Mouse (Mus musculus) midbrain, postnatal 0 days (tissue): ENCODE results near the gene Taar9. TPM values are rescaled to one million over a fixed set of nuclear protein-coding genes. Genes with fewer than 3 reads are reported as not detected.
"Not testable (repeated sequence)": the region's sequence is repeated elsewhere in the genome, so short reads cannot be mapped to it uniquely, and the experiment has no call there.

Experiments used
- ATAC-seq: fragments of 200-750 bp; cut with Nextera tagmentation; 2 replicates; pipeline ENCODE4 v1.8.0; 2017; ENCODE audit warnings: moderate number of reproducible peaks, mild to moderate bottlenecking, moderate TSS enrichment, moderate library complexity; ENCODE audit not compliant: low FRiP score
- DNase-seq: peaks from one replicate; pipeline ENCODE4 v3.0.0-alpha.2; 2015; ENCODE audit warnings: low spot score
- H3K27ac ChIP-seq: fragments of 300-500 bp; sonication (generic); 2 replicates; pipeline ENCODE4 v1.5.1; 2014; ENCODE audit warnings: low read depth, mild to moderate bottlenecking, low read length, mixed read lengths
- H3K27me3 ChIP-seq: fragments of 300-500 bp; sonication (generic); 2 replicates; pipeline ENCODE4 v1.6.1; 2014; ENCODE audit warnings: low read length, control low read depth, mixed read lengths; ENCODE audit not compliant: insufficient read depth
- H3K36me3 ChIP-seq: fragments of 300-500 bp; sonication (generic); 2 replicates; pipeline ENCODE4 v1.6.1; 2014; ENCODE audit warnings: low read length, control low read depth, mixed read lengths; ENCODE audit not compliant: insufficient read depth
- H3K4me1 ChIP-seq: fragments of 300-500 bp; sonication (generic); 2 replicates; pipeline ENCODE4 v1.6.1; 2014; ENCODE audit warnings: mild to moderate bottlenecking, control low read depth, antibody characterized with exemption, low read length, mixed read lengths; ENCODE audit not compliant: insufficient read depth
- H3K4me2 ChIP-seq: fragments of 300-500 bp; sonication (generic); 2 replicates; pipeline ENCODE4 v1.6.1; 2014; ENCODE audit warnings: low read depth, mild to moderate bottlenecking, low read length, mixed read lengths; ENCODE audit not compliant: poor library complexity, severe bottlenecking
- H3K4me3 ChIP-seq: fragments of 300-500 bp; sonication (generic); 2 replicates; pipeline ENCODE4 v1.5.1; 2014; ENCODE audit warnings: low read depth, mild to moderate bottlenecking, low read length, moderate library complexity
- H3K9ac ChIP-seq: fragments of 300-500 bp; sonication (generic); replicated peaks from 2 replicates; pipeline ENCODE4 v1.6.1; 2014; ENCODE audit warnings: mild to moderate bottlenecking, low read length, moderate library complexity, mixed read lengths; ENCODE audit not compliant: poor library complexity, severe bottlenecking
- H3K9me3 ChIP-seq: fragments of 300-500 bp; sonication (generic); 2 replicates; pipeline ENCODE4 v1.6.1; 2016; ENCODE audit warnings: low read length, control low read depth
- CTCF ChIP-seq: IDR thresholded peaks from 2 replicates; pipeline ENCODE4 v1.5.1; 2016; ENCODE audit warnings: antibody characterized with exemption, mild to moderate bottlenecking
- WGBS: fragments of 180-500 bp; shearing (Covaris S2); extraction: QIAGEN DNeasy Blood & Tissue Kit; methylation state at CpG from one replicate; pipeline ENCODE4 v1.1.7; 2014; 5-methylcytosine and 5-hydroxymethylcytosine counted together
- polyA plus RNA-seq: library from polyadenylated mRNA; unstranded; fragments of >200 nt; fragmentation: Nextera tagmentation; extraction: Ambion mirVana; gene quantifications from 2 replicates; pipeline ENCODE4 v1.2.1, GENCODE M21; 2015
- total RNA-seq: library from RNA; depleted of rRNA; stranded (reverse); fragments of >200 nt; gene quantifications from 2 replicates; pipeline ENCODE4 v1.2.3, GENCODE M21; 2014

Gene Taar9
- total and polyA plus RNA-seq, 2 experiments from 2014 or later = not detected

DNA sequence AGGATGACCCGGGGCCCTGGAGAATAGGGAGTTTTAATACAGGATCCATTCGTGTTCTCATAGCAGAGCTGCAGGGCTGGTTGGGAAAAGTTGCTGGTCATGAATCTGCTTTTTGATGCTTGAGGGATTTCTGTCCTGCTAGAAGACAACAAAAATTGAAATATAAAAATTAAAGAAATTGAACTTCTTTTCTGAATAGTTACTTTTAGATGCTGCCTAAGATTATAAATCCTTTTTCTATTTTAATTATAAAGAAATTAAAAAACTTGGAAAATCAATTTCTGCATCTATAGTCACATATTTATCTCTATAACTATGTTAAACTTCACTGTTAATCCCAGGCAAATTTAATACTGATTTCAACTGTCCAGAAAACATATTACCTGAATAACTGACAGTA is 17.1 kb downstream of the Taar9 start, which contains the start of gene Taar8b:
Gene Taar8b (minus strand): TSS at position 101 of the 400 bp plus-strand sequence.
- no peaks in the 10 kb centered on the region for H3K27me3 ChIP-seq
- no peak within 1 kb of the TSS for H3K4me2 ChIP-seq
- ATAC-seq = no peak
- H3K4me3 ChIP-seq = no peak within 1 kb of the TSS
- 70% methylated on average over 2 of the region's 2 CpGs for WGBS
- no peak for TF ChIP-seq CTCF
- H3K27ac ChIP-seq = no peak within 1 kb of the TSS
- H3K9me3 ChIP-seq = no peaks in the 10 kb centered on the region
- no peak within 1 kb of the TSS for H3K9ac ChIP-seq
- H3K4me1 ChIP-seq = no peaks in the 10 kb centered on the region
- DNase-seq = no peak
- H3K36me3 ChIP-seq = no peaks in the 10 kb centered on the region

DNA sequence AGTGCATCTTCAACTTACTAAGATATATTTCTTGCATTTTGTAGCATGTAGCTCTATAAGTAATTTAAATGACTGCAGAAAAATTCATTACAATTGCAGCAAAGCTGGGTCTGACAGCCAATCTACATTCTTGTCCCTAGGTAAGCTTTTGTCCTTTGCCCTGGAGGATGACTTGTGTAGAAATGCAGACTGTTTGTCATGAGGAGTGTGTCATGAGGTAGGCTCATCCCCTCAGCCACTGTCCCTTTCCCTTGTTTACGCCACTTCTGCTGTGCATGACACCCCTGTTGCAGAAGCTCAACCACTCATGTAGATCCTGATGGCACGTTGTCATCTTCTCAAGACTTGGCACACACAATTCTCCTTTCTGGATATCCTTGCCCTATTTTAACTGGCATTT is 22.2 kb downstream of the Taar9 start:
- ATAC-seq (no peak), DNase-seq (no peak)
- Histone ChIP-seq H3K27me3 (no peaks in the 10 kb centered on the region), H3K4me2 (no peak overlapping the region), H3K4me3 (no peak overlapping the region), H3K36me3 (no peaks in the 10 kb centered on the region), H3K9ac (no peak overlapping the region), H3K4me1 (no peaks in the 10 kb centered on the region), H3K27ac (no peak overlapping the region), H3K9me3 (no peaks in the 10 kb centered on the region)
- no peak for TF ChIP-seq CTCF
- 100% methylated on average over 2 of the region's 2 CpGs for WGBS

DNA sequence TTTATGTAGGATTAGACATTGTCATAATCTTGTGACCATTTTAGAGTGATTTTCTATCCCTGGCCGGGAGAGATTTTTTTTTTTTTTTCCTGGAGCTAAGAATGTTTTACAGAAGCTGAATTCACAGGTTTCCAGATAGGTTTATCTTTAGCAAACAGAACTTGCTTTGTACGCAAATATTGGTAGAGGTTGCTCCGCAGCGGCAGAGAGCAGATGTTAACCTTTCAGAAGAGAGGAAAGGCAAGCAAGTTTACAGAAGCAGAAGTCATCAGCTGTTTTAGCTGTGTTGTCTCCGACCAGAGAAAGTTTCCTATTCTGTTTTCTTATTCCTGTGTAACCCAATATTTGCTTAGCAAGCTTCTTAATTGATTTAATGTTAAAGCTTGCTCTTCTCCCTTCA is 22.8 kb downstream of the Taar9 start:
- Histone ChIP-seq H3K36me3 (no peaks in the 10 kb centered on the region), H3K27ac (no peak overlapping the region), H3K9me3 (no peaks in the 10 kb centered on the region), H3K4me3 (no peak overlapping the region), H3K27me3 (no peaks in the 10 kb centered on the region), H3K4me1 (no peaks in the 10 kb centered on the region), H3K4me2 (no peak overlapping the region), H3K9ac (no peak overlapping the region)
- no peak for DNase-seq
- TF ChIP-seq CTCF = no peak
- ATAC-seq = no peak
- 76% methylated on average over 5 of the region's 5 CpGs for WGBS

DNA sequence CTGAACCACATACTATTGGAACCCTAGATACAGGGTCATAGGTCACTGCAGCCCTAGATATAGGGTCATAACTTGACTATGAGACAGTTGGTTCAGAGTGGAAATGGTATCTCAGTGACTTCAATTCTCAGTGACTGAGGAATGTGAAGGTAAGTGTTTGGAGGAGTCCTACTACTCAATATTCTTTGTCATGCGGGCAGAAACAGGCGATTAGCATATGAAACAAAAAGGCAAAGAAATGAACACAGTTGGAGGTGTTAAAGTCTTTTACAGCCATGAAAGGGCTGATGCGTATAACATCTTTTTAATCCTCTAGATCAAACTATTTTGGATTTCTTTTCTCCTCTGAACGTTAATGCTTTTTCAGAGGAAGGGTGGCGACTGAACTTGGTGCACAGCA is 23.4 kb downstream of the Taar9 start:
- Histone ChIP-seq H3K9ac (no peak overlapping the region), H3K36me3 (no peaks in the 10 kb centered on the region), H3K4me3 (no peak overlapping the region), H3K9me3 (no peaks in the 10 kb centered on the region), H3K27me3 (no peaks in the 10 kb centered on the region), H3K4me1 (no peaks in the 10 kb centered on the region), H3K27ac (no peak overlapping the region), H3K4me2 (no peak overlapping the region)
- DNase-seq (no peak), ATAC-seq (no peak)
- WGBS = 37% methylated on average over 5 of the region's 5 CpGs
- no peak for TF ChIP-seq CTCF

DNA sequence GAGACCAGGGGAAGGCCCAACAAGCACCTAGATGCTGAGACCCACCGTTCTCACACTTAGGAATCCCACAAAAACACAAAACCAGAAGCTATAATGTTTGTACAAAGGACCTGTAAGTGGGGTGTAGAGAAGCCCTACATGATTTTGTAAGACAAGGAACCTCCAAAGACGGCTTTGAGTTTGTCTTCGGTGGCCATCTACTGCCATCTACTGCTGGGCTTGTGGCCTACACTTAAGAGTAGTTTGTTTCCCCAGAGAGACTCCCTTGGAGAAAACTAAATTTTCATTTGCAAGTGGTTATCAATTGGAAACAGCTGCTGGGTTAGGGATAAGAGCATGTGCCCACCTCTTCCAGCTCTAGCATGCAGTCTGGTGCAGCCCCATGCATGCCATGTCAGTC is 29.2 kb downstream of the Taar9 start:
- H3K9ac ChIP-seq = no peak overlapping the region

DNA sequence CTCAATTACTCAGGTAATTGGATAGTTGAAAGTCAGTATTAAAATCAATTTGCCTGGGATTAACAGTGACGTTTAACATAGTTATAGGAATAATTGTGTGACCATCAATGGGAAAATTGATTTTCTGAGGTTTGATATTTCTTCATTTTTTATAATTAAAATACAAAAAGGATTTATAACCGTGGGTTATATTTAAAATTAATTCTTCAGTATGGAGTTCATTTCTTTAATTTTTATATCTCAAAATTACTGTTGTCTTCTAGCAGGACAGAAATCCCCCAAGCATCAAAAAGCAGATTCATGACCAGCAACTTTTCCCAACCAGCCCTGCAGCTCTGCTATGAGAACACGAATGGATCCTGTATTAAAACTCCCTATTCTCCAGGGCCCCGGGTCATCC is 33.1 kb downstream of the Taar9 start, which contains the start of gene Taar8a:
Gene Taar8a (plus strand): TSS at position 301 of the 400 bp plus-strand sequence.
- not testable (repeated sequence) for H3K36me3 ChIP-seq, H3K4me2 ChIP-seq
- 73% methylated on average over 2 of the region's 4 CpGs for WGBS

More for the DNA sequence above, 29.2 kb downstream of the Taar9 start:
- Histone ChIP-seq H3K9me3 (no peaks in the 10 kb centered on the region), H3K27ac (no peak overlapping the region), H3K4me3 (no peak overlapping the region), H3K4me1 (no peaks in the 10 kb centered on the region), H3K4me2 (no peak overlapping the region), H3K36me3 (no peaks in the 10 kb centered on the region), H3K27me3 (no peaks in the 10 kb centered on the region)
- no peak for ATAC-seq
- WGBS = 42% methylated on average over 3 of the region's 3 CpGs
- TF ChIP-seq CTCF = peak; percentile 69
- DNase-seq = peak; percentile 51

DNA sequence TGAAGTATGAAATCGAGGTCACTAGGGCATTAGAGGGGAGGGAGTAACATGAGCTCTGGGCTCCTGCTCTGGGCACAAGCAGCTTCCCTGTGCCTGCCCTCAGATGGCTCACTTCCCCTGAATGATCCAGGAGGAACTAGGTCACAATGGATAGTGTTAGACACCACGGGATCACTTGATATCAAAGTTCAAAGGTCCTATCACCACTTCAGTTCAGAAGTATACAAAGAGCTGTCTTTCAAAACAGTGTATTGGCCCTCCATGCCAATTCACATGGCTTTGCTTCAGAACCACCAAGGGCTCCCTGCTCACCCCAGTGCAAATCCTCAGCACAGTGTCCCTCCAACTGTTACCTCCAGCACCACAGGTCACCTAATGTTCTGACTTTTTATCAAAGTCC is 34.6 kb downstream of the Taar9 start:
- not testable (repeated sequence) for H3K4me2 ChIP-seq, H3K4me1 ChIP-seq, H3K9me3 ChIP-seq, H3K27ac ChIP-seq, H3K4me3 ChIP-seq, H3K36me3 ChIP-seq, DNase-seq, H3K9ac ChIP-seq, H3K27me3 ChIP-seq, ATAC-seq
- 31% methylated on average over 2 of the region's 2 CpGs for WGBS

More for the DNA sequence above, 33.1 kb downstream of the Taar9 start, which contains the start of gene Taar8a:
- H3K9ac ChIP-seq, H3K9me3 ChIP-seq, H3K4me3 ChIP-seq, H3K27ac ChIP-seq, ATAC-seq, H3K4me1 ChIP-seq, H3K27me3 ChIP-seq, DNase-seq: not testable (repeated sequence)
